Mouse (Mus musculus) kidney, postnatal 0 days (tissue): ENCODE results near the gene Ovol3. TPM values are rescaled to one million over a fixed set of nuclear protein-coding genes. Genes with fewer than 3 reads are reported as not detected.

Experiments
- ATAC-seq: fragments of 200-750 bp; cut with Nextera tagmentation; replicated peaks from 2 replicates; pipeline ENCODE4 v1.8.0; 2017; ENCODE audit warnings: low read depth, moderate number of reproducible peaks, moderate TSS enrichment, moderate library complexity; ENCODE audit not compliant: low FRiP score
- DNase-seq: peaks from one replicate; pipeline ENCODE4 v3.0.0-alpha.2; 2016; ENCODE audit warnings: low spot score
- H3K27ac ChIP-seq: fragments of 300-500 bp; sonication (generic); 2 replicates; pipeline ENCODE4 v1.5.1; 2014; ENCODE audit warnings: mild to moderate bottlenecking
- H3K27me3 ChIP-seq: fragments of 300-500 bp; sonication (generic); 2 replicates; pipeline ENCODE4 v1.6.1; 2014; ENCODE audit warnings: low read length, mixed read lengths; ENCODE audit not compliant: insufficient read depth
- H3K36me3 ChIP-seq: fragments of 300-500 bp; sonication (generic); 2 replicates; pipeline ENCODE4 v1.6.1; 2014; ENCODE audit warnings: low read length, mixed read lengths; ENCODE audit not compliant: insufficient read depth
- H3K4me1 ChIP-seq: fragments of 300-500 bp; sonication (generic); replicated peaks from 2 replicates; pipeline ENCODE4 v1.6.1; 2014; ENCODE audit warnings: antibody characterized with exemption, low read length, mixed read lengths; ENCODE audit not compliant: insufficient read depth
- H3K4me2 ChIP-seq: fragments of 300-500 bp; sonication (generic); 2 replicates; pipeline ENCODE4 v1.6.1; 2014; ENCODE audit warnings: mild to moderate bottlenecking, low read length, moderate library complexity, mixed read lengths
- H3K4me3 ChIP-seq: fragments of 300-500 bp; sonication (generic); replicated peaks from 2 replicates; pipeline ENCODE4 v1.5.1; 2014; ENCODE audit warnings: low read depth, low read length
- H3K9ac ChIP-seq: fragments of 300-500 bp; sonication (generic); 2 replicates; pipeline ENCODE4 v1.6.1; 2014; ENCODE audit warnings: low read depth, low read length
- H3K9me3 ChIP-seq: fragments of 300-500 bp; sonication (generic); replicated peaks from 2 replicates; pipeline ENCODE4 v1.6.1; 2016; ENCODE audit warnings: low read length, inconsistent platforms, mixed read lengths
- CTCF ChIP-seq: IDR thresholded peaks from 2 replicates; pipeline ENCODE4 v1.5.1; 2016; ENCODE audit warnings: antibody characterized with exemption, low read depth, mild to moderate bottlenecking, moderate library complexity
- WGBS: fragments of 180-500 bp; shearing (Covaris S2); extraction: QIAGEN DNeasy Blood & Tissue Kit; methylation state at CpG from one replicate; pipeline ENCODE4 v1.1.7; 2014; 5-methylcytosine and 5-hydroxymethylcytosine counted together
- polyA plus RNA-seq: library from polyadenylated mRNA; unstranded; fragments of >200 nt; fragmentation: Nextera tagmentation; extraction: Ambion mirVana; gene quantifications from 2 replicates; pipeline ENCODE4 v1.2.1, GENCODE M21; 2015

Gene Ovol3
- polyA plus RNA-seq, 1 experiment from 2014 or later = not detected

DNA sequence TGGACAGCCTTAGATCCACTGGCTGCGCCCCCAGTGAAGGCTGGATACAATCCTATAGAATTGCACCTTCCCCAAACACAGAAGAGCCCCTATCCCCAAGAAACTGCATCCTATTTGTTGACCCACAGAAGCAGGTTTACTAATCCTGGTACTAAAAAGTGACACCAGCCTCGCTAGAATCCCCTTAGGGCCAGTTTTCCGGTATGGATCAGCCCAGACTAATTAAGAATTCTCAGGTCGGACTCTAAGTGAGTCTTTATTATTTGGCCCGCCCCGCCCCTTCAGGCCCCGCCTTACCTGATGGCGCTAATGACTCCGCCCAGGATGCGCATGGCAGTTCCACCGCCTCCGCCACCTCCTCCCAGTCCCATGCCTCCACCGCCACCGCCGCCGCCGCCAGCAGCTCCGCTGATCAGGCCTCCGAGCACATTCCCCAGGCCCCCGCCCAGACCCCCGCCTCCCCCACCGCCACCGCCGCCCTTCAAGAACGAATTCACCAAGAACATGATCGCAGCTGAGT, 41.9 kb downstream of the Ovol3 start:
- no peaks in the 10 kb centered on the region for H3K27me3 ChIP-seq
- WGBS = 1% methylated on average over 25 of the region's 26 CpGs
- peak; percentile 89 for DNase-seq
- ATAC-seq = 0 out of 2 replicates have a peak, but pooled peaks have one; percentile 25
- H3K4me1 ChIP-seq = peaks cover 20% of the 10 kb centered on the region
- peaks cover 25% of the 10 kb centered on the region for H3K36me3 ChIP-seq
- H3K4me2 ChIP-seq = peak overlapping the region; percentile 83
- H3K9ac ChIP-seq = peak overlapping the region; percentile 81
- no peak for TF ChIP-seq CTCF
- H3K27ac ChIP-seq = peak overlapping the region; percentile 94
- no peaks in the 10 kb centered on the region for H3K9me3 ChIP-seq
- H3K4me3 ChIP-seq = peak overlapping the region; percentile 70

DNA sequence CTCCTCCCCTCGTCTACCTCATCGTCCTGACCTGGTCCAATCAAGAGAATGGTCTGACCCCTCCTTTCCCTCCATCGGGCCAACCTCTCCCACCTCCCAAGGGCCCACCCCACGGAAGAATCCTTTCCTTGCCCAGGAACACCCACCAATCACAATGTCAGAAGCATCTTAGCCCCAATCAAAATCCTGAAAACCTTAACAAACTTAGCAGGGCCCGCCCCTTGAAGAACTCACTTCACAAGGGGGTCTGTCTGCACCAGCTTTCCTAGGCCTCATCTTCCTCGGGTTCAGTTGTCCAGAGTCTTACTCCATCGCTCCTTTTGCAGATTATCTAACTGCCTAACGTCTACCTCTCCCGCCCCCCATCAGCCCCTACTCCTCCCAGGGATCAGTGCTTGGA, 42.5 kb downstream of the Ovol3 start:
- peaks cover 31% of the 10 kb centered on the region for H3K36me3 ChIP-seq
- H3K9ac ChIP-seq = peak overlapping the region; percentile 81; the same call in 1 of the 2 replicates
- H3K4me1 ChIP-seq = peaks cover 20% of the 10 kb centered on the region
- no peak for ATAC-seq
- no peak for TF ChIP-seq CTCF
- 32% methylated on average over 9 of the region's 9 CpGs for WGBS
- no peaks in the 10 kb centered on the region for H3K9me3 ChIP-seq
- H3K27ac ChIP-seq = peak overlapping the region; percentile 94; the same call in 1 of the 2 replicates
- H3K4me3 ChIP-seq = peak overlapping the region; percentile 70; the same call in 1 of the 2 replicates
- peak overlapping the region; percentile 83 for H3K4me2 ChIP-seq
- H3K27me3 ChIP-seq = no peaks in the 10 kb centered on the region
- DNase-seq = peak; percentile 64

DNA sequence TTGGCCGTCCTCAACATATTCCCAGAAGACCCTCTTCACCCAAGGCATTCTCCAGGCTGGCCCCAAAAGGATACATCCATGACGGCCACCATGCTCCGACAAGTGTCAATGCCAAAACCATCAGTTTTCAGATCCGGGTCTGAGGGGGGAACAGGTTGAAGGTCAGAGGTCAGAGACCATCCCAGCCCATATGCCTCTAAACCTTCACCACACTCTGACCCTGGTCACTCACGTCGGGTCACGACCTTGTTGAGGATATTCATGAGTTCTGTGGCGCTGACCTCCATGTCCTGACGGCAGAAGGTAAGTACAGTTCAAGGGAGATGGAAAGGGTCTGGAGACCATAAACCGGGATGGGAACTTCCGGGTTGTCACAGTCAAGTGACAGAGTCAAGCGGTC, 43.4 kb downstream of the Ovol3 start:
- Histone ChIP-seq H3K27me3 (no peaks in the 10 kb centered on the region), H3K9me3 (no peaks in the 10 kb centered on the region), H3K4me1 (peaks cover 20% of the 10 kb centered on the region), H3K4me2 (0 out of 2 replicates have a peak overlapping the region, but pooled peaks have one; percentile 83), H3K36me3 (peaks cover 40% of the 10 kb centered on the region), H3K27ac (no peak overlapping the region), H3K9ac (no peak overlapping the region), H3K4me3 (no peak overlapping the region)
- 83% methylated on average over 12 of the region's 12 CpGs for WGBS
- DNase-seq (no peak), ATAC-seq (no peak)
- TF ChIP-seq CTCF = no peak

DNA sequence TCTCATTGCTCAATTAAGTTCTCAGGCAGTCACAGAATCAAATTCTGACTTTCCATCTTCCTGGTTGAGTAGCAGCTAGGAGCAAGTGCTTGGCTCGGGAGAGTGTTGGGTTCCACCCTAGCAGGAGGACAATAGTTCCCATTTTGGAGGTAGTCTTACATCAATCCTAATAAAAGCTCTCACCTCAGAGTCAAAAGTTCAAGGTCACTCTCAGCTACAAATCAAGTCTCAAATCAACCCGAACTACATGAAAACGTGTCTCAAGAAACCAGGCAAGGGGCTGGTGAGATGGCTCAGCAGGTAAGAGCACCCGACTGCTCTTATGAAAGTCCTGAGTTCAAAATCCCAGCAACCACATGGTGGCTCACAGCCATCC, 46.4 kb downstream of the Ovol3 start:
- no peak for ATAC-seq
- Histone ChIP-seq H3K36me3 (peaks cover 56% of the 10 kb centered on the region), H3K4me1 (peaks cover 13% of the 10 kb centered on the region), H3K4me3 (no peak overlapping the region), H3K4me2 (no peak overlapping the region), H3K27me3 (no peaks in the 10 kb centered on the region), H3K9me3 (no peaks in the 10 kb centered on the region), H3K27ac (no peak overlapping the region), H3K9ac (no peak overlapping the region)
- 52% methylated on average over 4 of the region's 4 CpGs for WGBS
- DNase-seq = no peak
- no peak for TF ChIP-seq CTCF

DNA sequence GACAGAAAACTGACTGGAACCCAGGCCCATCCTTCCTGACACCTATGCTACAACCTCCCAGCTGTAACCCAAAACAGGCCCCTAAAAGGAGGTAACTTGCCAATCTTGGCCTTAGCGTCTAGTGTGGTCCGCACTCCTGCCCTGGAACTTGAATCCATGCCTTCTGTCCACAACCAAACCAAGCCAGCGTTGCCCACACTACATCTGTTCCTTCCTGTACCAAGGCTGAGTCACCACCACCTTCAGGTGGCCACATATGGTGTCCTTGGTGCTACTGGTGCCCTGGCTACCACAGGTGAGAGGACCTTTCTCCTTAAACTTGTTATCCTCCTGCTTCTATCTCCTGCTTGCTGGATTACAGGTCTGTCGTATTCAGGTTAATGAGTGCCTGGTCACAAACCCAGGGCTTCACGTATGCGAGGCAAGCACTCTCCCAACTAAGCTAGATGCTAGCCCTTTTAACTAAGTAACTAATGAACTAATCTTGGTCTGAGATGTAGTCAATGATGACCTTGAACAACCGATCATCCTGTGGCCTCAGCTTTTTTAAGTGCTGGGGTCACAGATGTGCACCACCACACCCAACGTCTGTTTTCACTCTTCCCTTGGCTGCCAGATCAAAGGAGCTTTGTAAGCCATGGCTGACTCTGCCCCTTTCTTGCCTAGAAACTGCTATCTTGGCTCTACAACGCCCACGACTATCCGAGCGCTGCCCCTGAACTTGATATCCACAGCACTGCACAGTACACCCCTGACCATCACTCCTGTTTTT, 47.0 kb downstream of the Ovol3 start:
- TF ChIP-seq CTCF = no peak
- no peak overlapping the region for H3K4me2 ChIP-seq
- ATAC-seq = no peak
- no peak for DNase-seq
- no peaks in the 10 kb centered on the region for H3K27me3 ChIP-seq
- H3K27ac ChIP-seq = no peak overlapping the region
- H3K9ac ChIP-seq = no peak overlapping the region
- H3K9me3 ChIP-seq = no peaks in the 10 kb centered on the region
- no peak overlapping the region for H3K4me3 ChIP-seq
- H3K4me1 ChIP-seq = peaks cover 12% of the 10 kb centered on the region
- peaks cover 56% of the 10 kb centered on the region for H3K36me3 ChIP-seq
- WGBS = 63% methylated on average over 12 of the region's 12 CpGs

DNA sequence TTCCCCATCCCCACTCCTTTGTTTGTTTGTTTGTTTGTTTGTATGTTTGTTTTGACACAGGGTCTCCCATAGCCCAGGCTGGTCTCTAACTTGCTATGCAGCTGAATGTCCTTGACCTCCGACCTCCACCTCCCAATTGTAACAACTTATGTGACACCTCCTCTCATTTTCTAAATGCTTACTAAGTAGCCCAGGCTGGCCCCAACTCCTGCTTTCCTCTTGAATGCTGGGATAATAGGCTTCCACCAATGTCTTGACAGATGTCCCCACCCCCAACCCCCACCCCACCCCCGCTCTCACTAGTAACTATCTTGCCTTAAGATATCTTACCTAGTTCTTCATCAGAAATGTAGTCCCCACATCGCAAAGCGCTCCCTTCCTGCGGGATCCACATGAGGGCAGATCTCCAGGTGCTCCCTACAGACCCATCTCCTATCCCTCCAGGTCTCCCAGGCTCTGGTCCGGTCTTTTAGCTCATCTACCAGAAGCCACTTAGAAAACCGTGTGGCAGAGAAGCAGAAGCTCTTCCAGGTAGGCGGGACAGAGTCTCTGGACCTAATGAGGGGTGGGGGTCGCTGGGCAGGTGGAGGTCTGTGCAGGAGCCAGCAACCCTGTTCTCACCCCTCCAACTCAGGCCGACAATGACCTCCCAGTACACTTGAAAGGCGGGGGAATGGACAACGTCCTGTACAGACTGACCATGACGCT, 50.7 kb downstream of the Ovol3 start:
- no peak for TF ChIP-seq CTCF
- Histone ChIP-seq H3K9me3 (no peaks in the 10 kb centered on the region), H3K36me3 (peaks cover 38% of the 10 kb centered on the region), H3K4me2 (no peak overlapping the region), H3K27ac (no peak overlapping the region), H3K9ac (no peak overlapping the region), H3K4me1 (no peaks in the 10 kb centered on the region), H3K27me3 (no peaks in the 10 kb centered on the region), H3K4me3 (0 out of 2 replicates have a peak overlapping the region, but pooled peaks have one; percentile 15)
- DNase-seq = no peak
- 74% methylated on average over 13 of the region's 13 CpGs for WGBS
- no peak for ATAC-seq
